In the genomic region with DNA sequence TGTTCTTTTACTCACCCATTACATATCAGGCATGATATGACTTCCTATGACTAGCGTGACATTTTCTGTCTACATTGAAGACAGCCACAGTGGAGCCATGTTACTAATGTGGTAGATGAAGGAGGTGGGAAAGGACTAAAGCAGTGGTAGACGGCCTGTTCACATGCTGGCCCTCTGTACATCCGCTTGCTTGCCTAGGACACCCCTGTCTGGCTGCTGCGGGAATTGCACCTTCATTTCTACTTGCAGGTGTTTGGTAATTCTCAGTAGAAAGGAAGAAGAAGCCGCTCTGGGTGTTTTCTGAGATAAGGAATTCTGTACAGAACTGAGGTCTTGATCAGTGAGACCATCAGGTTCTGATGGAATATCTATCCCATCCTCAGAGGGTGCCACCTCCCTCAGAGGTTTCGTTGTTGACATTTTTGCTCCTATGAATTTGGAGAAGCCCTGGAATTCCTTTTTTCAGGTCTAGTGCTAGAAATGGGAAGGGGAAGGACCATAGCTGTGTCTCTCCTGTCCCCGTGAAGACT, we compare ENCODE assay signal across 11 mouse cellular contexts. TPM values are rescaled to one million over a fixed set of nuclear protein-coding genes. Genes with fewer than 3 reads are reported as not detected.
DNase-seq lines count a peak whose midpoint lies in the region; ATAC-seq and TF ChIP-seq lines count a peak whose summit lies in the region.
"Had no signal": no experiment of that assay in that cellular context is flagged by ENCODE, and none has a peak within 500 bp of the region (broad histone marks: within the 10 kb centered on the region; RNA-seq: fewer than 3 reads in every experiment).

No protein-coding gene starts in this region.

- no peaks in the 10 kb centered on the region for H3K9me3 ChIP-seq in kidney, postnatal 0 days (replicated peaks; ENCODE audit: low read length)
- H3K9me3 ChIP-seq in kidney, embryonic 16.5 days (ENCODE audit: low read length): no peaks in the 10 kb centered on the region
- H3K9me3 ChIP-seq in liver, embryonic 13.5 days (replicated peaks): no peaks in the 10 kb centered on the region
- H3K9me3 ChIP-seq: lung, embryonic 15.5 days had no signal

- peak; percentile 51 for TF ChIP-seq CTCF in kidney, postnatal 0 days (IDR thresholded peaks at IDR 0.05; ENCODE audit: low read depth)

- H3K27me3 ChIP-seq in kidney, postnatal 0 days (ENCODE audit: insufficient read depth, low read length): no peaks in the 10 kb centered on the region
- no peaks in the 10 kb centered on the region for H3K27me3 ChIP-seq in kidney, embryonic 16.5 days (ENCODE audit: insufficient read depth, low read length)
- H3K27me3 ChIP-seq in liver, embryonic 13.5 days: no peaks in the 10 kb centered on the region
- H3K27me3 ChIP-seq: lung, embryonic 15.5 days had no signal

- H3K9ac ChIP-seq in kidney, postnatal 0 days (ENCODE audit: low read depth, low read length): no peak overlapping the region
- H3K9ac ChIP-seq in kidney, embryonic 16.5 days (replicated peaks; ENCODE audit: low read length): no peak overlapping the region
- H3K9ac ChIP-seq in liver, embryonic 13.5 days: no peak overlapping the region
- H3K9ac ChIP-seq: hindbrain, embryonic 14.5 days; lung, embryonic 15.5 days had no signal

- no peak for DNase-seq in kidney, postnatal 0 days (ENCODE audit: low spot score)
- peak; percentile 69 for DNase-seq in ZHBTc4 (ENCODE audit: low read depth, low spot score)
- peak; percentile 27 for DNase-seq in liver, embryonic 13.5 days
- peak; percentile 64 for DNase-seq in thymus, postnatal 0 days (ENCODE audit: low spot score)
- DNase-seq in layer of hippocampus, postnatal 36 days: no peak
- DNase-seq in frontal cortex, postnatal 25 days (ENCODE audit: low spot score in 2 of 2): no peak
- no peak for DNase-seq in yolk sac, embryonic 10.5 days (ENCODE audit: low spot score)

- 90% methylated on average over 7 of the region's 7 CpGs for WGBS in kidney, postnatal 0 days
- WGBS in kidney, embryonic 16.5 days: 90% methylated on average over 7 of the region's 7 CpGs
- 44% methylated on average over 7 of the region's 7 CpGs for WGBS in liver, embryonic 13.5 days (ENCODE audit: insufficient replicate concordance)

- no peak for ATAC-seq in kidney, postnatal 0 days (replicated peaks; ENCODE audit: low FRiP score, low read depth)
- ATAC-seq in kidney, embryonic 16.5 days (ENCODE audit: low FRiP score, low TSS enrichment): no peak
- peak; percentile 64 for ATAC-seq in liver, embryonic 13.5 days (ENCODE audit: low read depth)

- H3K4me2 ChIP-seq in kidney, postnatal 0 days (ENCODE audit: low read length): no peak overlapping the region
- no peak overlapping the region for H3K4me2 ChIP-seq in kidney, embryonic 16.5 days (replicated peaks; ENCODE audit: low read depth, low read length)
- H3K4me2 ChIP-seq in liver, embryonic 13.5 days: no peak overlapping the region
- H3K4me2 ChIP-seq: hindbrain, embryonic 14.5 days; lung, embryonic 15.5 days had no signal

- H3K4me3 ChIP-seq in kidney, postnatal 0 days (replicated peaks; ENCODE audit: low read depth, low read length): no peak overlapping the region
- no peak overlapping the region for H3K4me3 ChIP-seq in kidney, embryonic 16.5 days (ENCODE audit: low read length)
- H3K4me3 ChIP-seq in liver, embryonic 13.5 days (replicated peaks): no peak overlapping the region
- H3K4me3 ChIP-seq: forebrain, embryonic 10.5 days; lung, embryonic 15.5 days had no signal

- no peaks in the 10 kb centered on the region for H3K36me3 ChIP-seq in kidney, postnatal 0 days (ENCODE audit: insufficient read depth, low read length)
- no peaks in the 10 kb centered on the region for H3K36me3 ChIP-seq in kidney, embryonic 16.5 days (ENCODE audit: insufficient read depth, low read length)
- no peaks in the 10 kb centered on the region for H3K36me3 ChIP-seq in liver, embryonic 13.5 days
- H3K36me3 ChIP-seq: lung, embryonic 15.5 days had no signal

- no peaks in the 10 kb centered on the region for H3K4me1 ChIP-seq in kidney, postnatal 0 days (replicated peaks; ENCODE audit: insufficient read depth, low read length)
- H3K4me1 ChIP-seq in kidney, embryonic 16.5 days (ENCODE audit: insufficient read depth, low read length): 0 out of 2 replicates have a peak, but pooled peaks cover 4% of the 10 kb centered on the region
- peaks cover 8% of the 10 kb centered on the region for H3K4me1 ChIP-seq in liver, embryonic 13.5 days (replicated peaks)
- H3K4me1 ChIP-seq: forebrain, embryonic 10.5 days had no signal

- no peak overlapping the region for H3K27ac ChIP-seq in kidney, postnatal 0 days
- H3K27ac ChIP-seq in kidney, embryonic 16.5 days (ENCODE audit: low read length): no peak overlapping the region
- no peak overlapping the region for H3K27ac ChIP-seq in liver, embryonic 13.5 days
- H3K27ac ChIP-seq: forebrain, embryonic 10.5 days; hindbrain, embryonic 14.5 days; lung, embryonic 15.5 days had no signal

RNA-seq across cellular contexts. Expression of a gene that starts 55.7 kb away (rescaled TPM):
- polyA plus RNA-seq in kidney, postnatal 0 days (2015; fragmentation: Nextera tagmentation; extraction: Ambion mirVana): 45.5 and 50.7 TPM in 2 replicates
- 74.9 and 75.6 TPM in 2 replicates for polyA plus RNA-seq in kidney, embryonic 16.5 days (2015; fragmentation: Nextera tagmentation; extraction: Ambion mirVana)
- 9.0 and 12.5 TPM in 2 replicates for polyA plus RNA-seq in liver, embryonic 13.5 days (2015; fragmentation: Nextera tagmentation; extraction: Ambion mirVana)
- 27.5 and 29.4 TPM in 2 replicates for polyA plus RNA-seq in thymus, postnatal 0 days (2015; fragmentation: Nextera tagmentation; extraction: Ambion mirVana)
- 10 to 100 TPM; 84.6 to 89.0 TPM for total RNA-seq in layer of hippocampus, postnatal 36 days (2021)

Comparison
In these comparisons a context has a peak if more than half of its experiments do, and no peak if none do; other contexts are left out.
1. DNase-seq: peak in ZHBTc4 (single experiment), liver, embryonic 13.5 days (single experiment) and thymus, postnatal 0 days (single experiment); none in kidney, postnatal 0 days (single experiment), layer of hippocampus, postnatal 36 days (0 of 2), frontal cortex, postnatal 25 days (0 of 2) and yolk sac, embryonic 10.5 days (single experiment).